Mouse (Mus musculus) hindbrain, embryonic 15.5 days (tissue): ENCODE data around the gene Bola2. TPM values are rescaled to one million over a fixed set of nuclear protein-coding genes. Genes with fewer than 3 reads are reported as not detected.

ENCODE experiments used
- ATAC-seq: fragments of 200-750 bp; cut with Nextera tagmentation; 2 replicates; pipeline ENCODE4 v1.8.0; 2017; ENCODE audit warnings: low read depth, moderate number of reproducible peaks, moderate TSS enrichment; ENCODE audit not compliant: low FRiP score
- H3K27ac ChIP-seq: fragments of 300-500 bp; sonication (generic); replicated peaks from 2 replicates; pipeline ENCODE4 v1.5.1; 2015; ENCODE audit warnings: mild to moderate bottlenecking, inconsistent platforms
- H3K27me3 ChIP-seq: fragments of 300-500 bp; sonication (generic); 2 replicates; pipeline ENCODE4 v1.6.1; 2015; ENCODE audit warnings: control low read depth, inconsistent platforms
- H3K36me3 ChIP-seq: fragments of 300-500 bp; sonication (generic); 2 replicates; pipeline ENCODE4 v1.6.1; 2015; ENCODE audit warnings: control low read depth, inconsistent platforms
- H3K4me1 ChIP-seq: fragments of 300-500 bp; sonication (generic); replicated peaks from 2 replicates; pipeline ENCODE4 v1.6.1; 2015; ENCODE audit warnings: control low read depth, inconsistent platforms
- H3K4me2 ChIP-seq: fragments of 300-500 bp; sonication (generic); 2 replicates; pipeline ENCODE4 v1.6.1; 2015; ENCODE audit warnings: moderate library complexity, mild to moderate bottlenecking, inconsistent platforms
- H3K4me3 ChIP-seq: fragments of 300-500 bp; sonication (generic); 2 replicates; pipeline ENCODE4 v1.5.1; 2015; ENCODE audit warnings: mild to moderate bottlenecking, inconsistent platforms
- H3K9ac ChIP-seq: fragments of 300-500 bp; sonication (generic); 2 replicates; pipeline ENCODE4 v1.6.1; 2015; ENCODE audit warnings: inconsistent platforms
- H3K9me3 ChIP-seq: fragments of 300-500 bp; sonication (generic); 2 replicates; pipeline ENCODE4 v1.6.1; 2016; ENCODE audit warnings: control low read depth, inconsistent platforms
- WGBS: fragments of 180-500 bp; shearing (Covaris S2); methylation state at CpG from one replicate; pipeline ENCODE4 v1.1.7; 2015; 5-methylcytosine and 5-hydroxymethylcytosine counted together
- polyA plus RNA-seq: library from polyadenylated mRNA; unstranded; fragments of >200 nt; fragmentation: Nextera tagmentation; extraction: Ambion mirVana; gene quantifications from 2 replicates; pipeline ENCODE4 v1.2.1, GENCODE M21; 2015

Bola2 gene
- polyA plus RNA-seq, 1 experiment from 2014 or later, result 139 TPM

GRCm38 (mm10) chr7:126746066-126746465 lies 50.9 kb downstream of the Bola2 start:
- H3K4me1 ChIP-seq, result no peaks in the 10 kb centered on the region
- ATAC-seq, result no peak
- H3K4me2 ChIP-seq, result no peak overlapping the region
- H3K36me3 ChIP-seq, result no peaks in the 10 kb centered on the region
- no peaks in the 10 kb centered on the region for H3K9me3 ChIP-seq
- no peak overlapping the region for H3K9ac ChIP-seq
- H3K4me3 ChIP-seq, result no peak overlapping the region
- WGBS, result 88% methylated on average over 12 of the region's 12 CpGs
- H3K27ac ChIP-seq, result no peak overlapping the region
- H3K27me3 ChIP-seq, result no peaks in the 10 kb centered on the region

DNA sequence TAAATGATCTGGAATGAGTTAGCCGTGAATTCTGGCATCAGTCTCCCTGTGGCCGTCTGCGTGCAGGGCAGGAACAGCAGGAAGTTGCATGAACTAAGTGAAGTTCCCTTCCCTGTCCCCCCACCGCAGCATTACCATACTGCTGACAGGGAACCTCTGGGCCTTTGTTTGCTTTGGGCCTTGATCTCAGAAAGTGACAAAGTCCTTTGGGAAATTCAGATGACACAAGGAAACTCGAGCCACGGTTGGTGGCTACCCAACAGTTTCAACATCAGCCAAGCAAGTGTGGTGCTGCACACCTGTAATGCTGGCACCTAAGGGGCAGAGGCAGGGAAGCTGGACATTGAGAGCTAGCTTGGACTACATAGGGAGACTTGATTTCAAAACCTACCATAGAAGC lies 51.6 kb downstream of the Bola2 start:
- WGBS, result 44% methylated on average over 6 of the region's 6 CpGs
- no peak for ATAC-seq
- no peak overlapping the region for H3K4me3 ChIP-seq

GRCm38 (mm10) chr7:126748824-126749223 lies 53.6 kb downstream of the Bola2 start:
- Histone ChIP-seq H3K4me3 (no peak overlapping the region), H3K4me1 (no peaks in the 10 kb centered on the region), H3K9me3 (no peaks in the 10 kb centered on the region), H3K9ac (no peak overlapping the region), H3K27me3 (no peaks in the 10 kb centered on the region), H3K36me3 (no peaks in the 10 kb centered on the region), H3K4me2 (no peak overlapping the region), H3K27ac (no peak overlapping the region)
- WGBS, result 82% methylated on average over 7 of the region's 7 CpGs
- ATAC-seq, result no peak

More for the DNA sequence above, 51.6 kb downstream of the Bola2 start:
- H3K4me2 ChIP-seq, result no peak overlapping the region
- no peaks in the 10 kb centered on the region for H3K9me3 ChIP-seq
- H3K27ac ChIP-seq, result no peak overlapping the region
- no peaks in the 10 kb centered on the region for H3K4me1 ChIP-seq
- no peaks in the 10 kb centered on the region for H3K27me3 ChIP-seq
- H3K9ac ChIP-seq, result no peak overlapping the region
- no peaks in the 10 kb centered on the region for H3K36me3 ChIP-seq

Other genes with a start within 250 kb of the Bola2 start
- gene Atp2a1, start 232.3 kb upstream of the Bola2 start, polyA plus RNA-seq, result 0.55 and 0.71 TPM in 2 replicates
- 70.9 and 77.1 TPM in 2 replicates for gene Sh2b1, start 220.0 kb upstream of the Bola2 start, polyA plus RNA-seq
- 126 and 130 TPM in 2 replicates for gene Tufm, start 208.0 kb upstream of the Bola2 start, polyA plus RNA-seq
- 68.6 and 75.7 TPM in 2 replicates for gene Atxn2l, start 192.0 kb upstream of the Bola2 start, polyA plus RNA-seq
- gene Eif3c, start 129.0 kb upstream of the Bola2 start, polyA plus RNA-seq, result 176 and 179 TPM in 2 replicates
- gene Apobr, start 110.5 kb upstream of the Bola2 start, polyA plus RNA-seq, result 0.46 and 0.52 TPM in 2 replicates
- gene Cln3, start 109.6 kb upstream of the Bola2 start, polyA plus RNA-seq, result 33.4 and 37.2 TPM in 2 replicates
- gene Il27, start 100.5 kb upstream of the Bola2 start, polyA plus RNA-seq, result not detected in 2 replicates
- gene Nupr1, start 64.5 kb upstream of the Bola2 start, polyA plus RNA-seq, result 11.7 and 14.9 TPM in 2 replicates
- gene Sgf29, start 46.1 kb upstream of the Bola2 start, polyA plus RNA-seq, result 58.7 and 61.0 TPM in 2 replicates
- gene Sult1a1, start 19.0 kb upstream of the Bola2 start, polyA plus RNA-seq, result 7.3 and 10.5 TPM in 2 replicates
- gene Slx1b, start 383 bp downstream of the Bola2 start, polyA plus RNA-seq, result 16.2 and 16.7 TPM in 2 replicates
- 104 and 108 TPM in 2 replicates for gene Coro1a, start 12.4 kb downstream of the Bola2 start, polyA plus RNA-seq
- 107 and 115 TPM in 2 replicates for gene Mapk3, start 64.2 kb downstream of the Bola2 start, polyA plus RNA-seq
- gene Gdpd3, start 70.9 kb downstream of the Bola2 start, polyA plus RNA-seq, result 1.5 TPM in 2 replicates
- 191 and 203 TPM in 2 replicates for gene Ypel3, start 81.6 kb downstream of the Bola2 start, polyA plus RNA-seq
- gene Tbx6, start 86.1 kb downstream of the Bola2 start, polyA plus RNA-seq, result 0.62 and 0.75 TPM in 2 replicates
- 174 and 176 TPM in 2 replicates for gene Ppp4c, start 97.1 kb downstream of the Bola2 start, polyA plus RNA-seq
- gene Fam57b, start 102.3 kb downstream of the Bola2 start, polyA plus RNA-seq, result 49.9 and 60.8 TPM in 2 replicates
- gene 4930451I11Rik, start 136.2 kb downstream of the Bola2 start, polyA plus RNA-seq, result 0.43 TPM in 1 of 2 replicates, not detected in the other
- 28.2 and 28.8 TPM in 2 replicates for gene Doc2a, start 152.0 kb downstream of the Bola2 start, polyA plus RNA-seq
- 22.6 and 24.0 TPM in 2 replicates for gene Hirip3, start 166.6 kb downstream of the Bola2 start, polyA plus RNA-seq
- 91.5 and 94.6 TPM in 2 replicates for gene Ino80e, start 167.0 kb downstream of the Bola2 start, polyA plus RNA-seq
- gene Taok2, start 189.3 kb downstream of the Bola2 start, polyA plus RNA-seq, result 56.2 and 58.1 TPM in 2 replicates
- gene Tmem219, start 227.5 kb downstream of the Bola2 start, polyA plus RNA-seq, result 28.6 and 30.4 TPM in 2 replicates
- 118 and 130 TPM in 2 replicates for gene Kctd13, start 233.5 kb downstream of the Bola2 start, polyA plus RNA-seq